Mouse (Mus musculus) brain, adult 2 months (tissue): ENCODE results near the gene Snx21.

Experiments
- DNase-seq: peaks from one replicate; pipeline ENCODE4 v3.0.0; 2011; ENCODE audit warnings: low read depth, low spot score

Snx21 gene

DNA sequence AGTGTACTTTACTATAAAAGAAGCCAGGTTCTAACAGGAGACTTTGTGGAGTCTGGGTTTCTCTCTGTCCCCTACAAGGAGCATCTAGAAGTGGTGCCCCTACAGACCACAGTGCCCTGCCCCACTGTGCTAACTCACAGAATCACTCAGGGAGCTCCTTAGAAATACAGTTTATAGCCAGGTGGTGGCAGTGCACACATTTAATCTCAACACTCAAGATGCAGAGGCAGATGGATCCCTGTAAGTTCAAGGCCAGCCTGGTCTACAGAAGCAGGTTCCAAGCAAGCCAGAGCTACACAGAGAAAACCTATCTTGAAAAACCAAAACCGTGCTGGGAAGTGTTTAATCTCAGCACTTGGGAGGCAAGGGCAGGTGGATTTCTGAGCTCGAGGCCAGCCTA is 8.1 kb downstream of the Snx21 start:
- DNase-seq: peak; percentile 47

DNA sequence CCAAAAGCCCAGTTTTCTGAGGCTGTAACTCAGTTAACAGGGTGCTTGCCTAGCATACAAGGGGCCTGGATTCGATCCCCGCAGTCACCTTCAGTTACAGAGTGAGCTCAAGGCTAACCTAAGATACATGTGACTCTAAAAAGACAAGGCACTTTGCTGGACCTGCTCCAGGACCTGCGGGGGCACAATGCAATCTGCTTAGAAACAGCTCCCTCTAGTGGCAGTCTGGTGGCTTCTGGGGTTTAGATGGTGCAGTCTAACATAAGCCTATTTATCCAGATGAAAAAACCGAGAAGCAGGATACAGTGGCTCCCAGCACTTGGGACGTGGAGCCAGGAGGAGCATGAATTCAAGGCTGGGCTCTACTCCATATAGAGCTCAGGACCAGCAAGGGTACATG is 8.7 kb downstream of the Snx21 start:
- peak; percentile 96 for DNase-seq

DNA sequence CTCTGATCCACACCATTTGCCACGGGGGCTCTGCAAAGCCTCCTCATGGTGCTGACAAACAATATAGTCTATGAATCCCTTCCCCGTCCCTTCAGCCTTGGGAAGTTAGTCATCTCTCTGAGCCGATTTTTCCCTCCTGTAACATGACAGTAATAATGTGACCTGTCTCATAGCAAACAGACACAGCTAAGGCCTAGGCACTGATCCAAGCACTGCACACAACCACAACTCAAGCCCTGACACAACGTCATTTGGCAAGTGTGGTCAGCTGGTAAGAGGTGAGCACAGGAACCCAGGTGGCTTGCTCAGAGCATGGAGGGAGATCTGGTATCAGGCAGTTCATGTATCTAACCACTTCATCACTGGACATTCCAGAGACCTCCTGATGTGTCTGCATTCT is 10.2 kb downstream of the Snx21 start:
- no peak for DNase-seq

DNA sequence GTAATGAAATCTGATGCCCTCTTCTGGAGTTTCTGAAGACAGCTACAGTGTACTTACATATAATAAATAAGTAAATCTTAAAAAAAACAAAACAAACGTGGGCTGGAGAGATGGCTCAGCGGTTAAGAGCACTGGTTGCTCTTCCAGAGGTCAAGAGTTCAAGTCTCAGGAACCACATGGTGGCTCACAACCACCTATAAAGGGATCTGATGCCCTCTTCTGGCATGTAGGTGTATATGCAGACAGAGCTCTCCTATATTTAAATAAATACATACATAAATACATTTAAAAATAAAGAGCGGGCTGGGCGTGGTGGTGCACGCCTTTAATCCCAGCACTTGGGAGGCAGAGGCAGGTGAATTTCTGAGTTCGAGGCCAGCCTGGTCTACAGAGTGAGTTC is 12.9 kb downstream of the Snx21 start:
- peak; percentile 45 for DNase-seq

DNA sequence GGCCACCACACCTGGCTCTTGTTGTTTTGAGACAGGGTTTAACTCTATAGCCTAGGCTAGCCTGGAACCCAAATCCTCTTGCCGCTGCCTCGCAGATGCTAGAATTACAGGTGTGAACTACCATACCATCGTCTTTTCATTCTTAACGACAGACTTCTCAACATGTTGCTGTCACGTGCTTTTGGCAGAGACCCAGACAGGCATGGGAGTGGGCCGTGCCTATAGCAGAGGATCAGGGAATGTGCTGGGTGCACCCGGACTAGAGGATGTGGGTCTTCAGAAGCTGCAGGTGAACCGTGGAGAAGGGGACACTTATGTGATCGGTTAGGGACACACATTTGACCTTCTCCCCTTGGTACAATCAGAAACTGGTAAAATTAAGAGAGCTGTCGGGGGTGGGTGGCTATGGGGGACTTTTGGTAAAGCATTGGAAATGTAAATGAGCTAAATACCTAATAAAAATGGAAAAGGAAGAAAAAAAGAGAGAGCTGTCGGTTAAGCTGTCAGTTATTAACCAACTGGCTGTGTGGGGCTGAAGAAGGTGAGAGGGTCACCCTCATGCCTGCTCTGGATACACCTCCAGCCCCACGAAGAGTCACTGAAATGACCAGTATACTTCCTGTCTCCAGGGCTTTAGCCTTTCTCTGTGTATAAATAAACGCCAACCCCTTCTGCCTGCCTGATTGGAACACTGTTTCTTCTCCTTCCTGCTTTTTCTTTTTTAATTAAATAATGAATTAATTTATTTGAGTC is 14.8 kb downstream of the Snx21 start:
- DNase-seq: no peak

DNA sequence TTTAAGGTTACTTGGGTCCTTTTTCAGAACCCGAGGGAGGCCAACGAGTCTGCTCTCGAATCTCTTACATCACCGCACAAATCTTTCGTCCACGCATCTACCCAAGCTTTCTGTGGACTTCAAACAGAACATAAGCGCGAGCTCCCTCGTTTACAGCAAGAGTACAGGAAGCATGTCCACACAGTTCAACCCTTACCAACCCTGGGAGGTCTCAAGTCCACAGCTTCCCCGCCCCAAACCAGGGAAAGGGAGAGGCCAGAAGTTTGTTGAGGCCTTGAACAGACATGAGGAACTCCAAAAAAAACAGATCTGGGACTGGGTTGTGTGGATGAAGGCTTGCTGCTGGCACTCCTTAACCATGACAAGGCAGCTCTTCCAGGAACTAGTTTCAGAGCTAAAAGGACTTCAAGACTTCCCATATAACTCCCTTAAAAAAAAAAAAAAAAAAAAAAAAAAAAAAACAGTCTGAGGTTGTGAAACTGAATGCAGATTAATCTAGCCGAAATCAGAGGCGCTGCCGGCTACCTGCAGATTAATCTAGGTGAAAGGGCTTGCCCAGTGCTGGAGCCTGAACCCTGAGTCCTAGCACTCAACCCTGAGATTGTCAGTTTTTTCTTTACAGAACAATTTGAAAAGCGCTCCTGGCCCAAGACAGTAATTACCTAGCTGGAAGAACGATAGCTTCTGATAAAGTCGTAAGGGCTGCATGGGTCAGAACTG is 17.7 kb downstream of the Snx21 start:
- DNase-seq: no peak

DNA sequence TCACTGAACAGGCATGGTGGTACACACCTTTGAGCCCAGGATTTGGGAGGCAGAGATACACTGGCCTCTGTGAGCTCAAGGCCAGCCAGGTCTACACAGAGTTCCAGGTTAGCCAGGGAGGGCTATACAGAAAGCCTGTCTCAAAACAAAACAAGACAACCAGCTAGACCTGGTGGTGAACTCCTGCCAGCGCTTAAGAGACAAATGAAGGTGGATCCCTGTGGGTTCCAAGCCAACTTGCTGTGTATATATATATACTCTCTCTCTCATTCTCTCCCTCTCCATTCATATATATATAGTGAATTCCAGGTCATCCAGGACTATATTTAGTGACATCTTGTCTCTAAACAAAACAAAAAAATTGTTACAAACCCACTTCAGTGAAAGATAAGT is 18.3 kb downstream of the Snx21 start:
- DNase-seq: no peak

DNA sequence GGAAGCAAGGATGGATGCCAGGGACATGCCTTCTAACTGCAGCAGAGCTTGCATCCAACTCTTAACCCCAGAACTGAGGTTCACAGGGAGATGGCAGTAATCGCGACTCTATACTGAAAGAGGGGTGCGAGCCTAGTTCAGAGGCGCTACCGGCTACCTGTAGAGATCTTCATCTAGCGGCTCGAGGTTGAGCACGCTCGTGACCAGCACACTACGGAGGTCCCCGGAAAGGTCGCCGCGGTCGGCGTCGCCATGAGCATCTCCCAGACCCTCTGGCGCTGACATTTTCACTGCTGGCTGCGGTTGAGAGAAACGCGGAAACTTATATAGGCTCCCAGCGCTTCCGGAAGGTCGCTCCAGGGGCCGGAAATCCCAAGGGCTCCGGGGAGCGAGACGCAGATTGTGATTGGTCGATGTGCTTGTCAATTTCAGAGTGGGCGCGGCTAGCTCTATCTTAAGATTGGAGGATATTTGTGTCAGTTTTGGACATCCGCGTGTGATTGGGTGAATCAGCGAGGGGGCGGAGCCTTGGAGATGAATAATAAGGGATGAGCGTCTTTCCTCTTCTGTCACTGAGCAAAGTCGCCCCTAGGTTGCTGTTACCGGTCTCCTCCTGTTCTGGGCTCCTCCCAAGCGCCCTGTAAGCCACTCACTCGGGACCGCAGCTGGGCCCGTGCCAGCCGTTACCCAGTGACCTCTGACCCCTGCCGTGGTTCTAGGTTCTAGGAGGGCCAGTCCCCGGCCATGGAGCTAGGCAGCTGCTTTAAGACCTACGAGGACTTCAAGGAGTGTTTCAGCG is 19.1 kb downstream of the Snx21 start, which contains the start of the genes Acot8 and Zswim3:
Gene Acot8 (minus strand): TSS at position 350 of the 799 bp plus-strand sequence.
Gene Zswim3 (plus strand): TSS at position 566 of the 799 bp plus-strand sequence.
- peak; percentile 99 for DNase-seq

DNA sequence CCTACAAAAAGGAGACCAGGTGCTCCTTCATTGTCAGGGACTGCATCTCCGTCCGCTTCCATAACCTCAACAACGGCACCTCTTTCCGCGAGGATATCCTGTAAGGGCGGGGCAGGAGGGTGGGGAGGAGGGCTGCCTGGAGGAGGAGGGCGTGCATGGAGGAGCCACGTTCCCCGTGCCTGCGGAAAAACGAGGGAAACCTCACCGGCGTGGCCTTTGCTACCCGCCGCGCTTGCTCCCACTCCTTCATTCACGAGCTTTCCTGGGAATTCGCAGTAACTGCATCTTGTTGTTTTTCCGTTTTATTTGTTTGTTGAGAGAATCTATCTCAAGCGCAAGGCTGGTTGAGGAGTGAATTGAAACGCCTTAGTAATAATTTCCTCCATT is 19.7 kb downstream of the Snx21 start:
- peak; percentile 67 for DNase-seq

DNA sequence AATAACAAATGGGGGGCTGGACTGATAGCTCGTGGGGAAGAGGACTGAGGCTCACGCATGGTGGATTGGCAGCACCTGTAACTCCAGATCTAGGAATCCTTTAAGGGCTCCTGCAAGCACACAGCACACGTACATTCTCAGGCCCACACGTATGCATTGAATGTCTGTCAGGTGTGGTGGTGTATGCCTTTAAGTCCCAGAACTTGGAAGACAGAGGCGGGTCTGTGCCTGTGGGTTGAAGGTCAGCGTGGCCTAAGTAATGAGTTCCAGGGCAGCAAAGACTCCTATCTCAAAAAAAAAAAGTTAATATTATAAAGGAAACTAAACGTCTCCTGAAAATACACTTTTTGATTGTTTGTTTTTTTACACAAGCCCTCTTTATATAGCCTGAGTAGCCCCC is 21.0 kb downstream of the Snx21 start:
- no peak for DNase-seq

DNA sequence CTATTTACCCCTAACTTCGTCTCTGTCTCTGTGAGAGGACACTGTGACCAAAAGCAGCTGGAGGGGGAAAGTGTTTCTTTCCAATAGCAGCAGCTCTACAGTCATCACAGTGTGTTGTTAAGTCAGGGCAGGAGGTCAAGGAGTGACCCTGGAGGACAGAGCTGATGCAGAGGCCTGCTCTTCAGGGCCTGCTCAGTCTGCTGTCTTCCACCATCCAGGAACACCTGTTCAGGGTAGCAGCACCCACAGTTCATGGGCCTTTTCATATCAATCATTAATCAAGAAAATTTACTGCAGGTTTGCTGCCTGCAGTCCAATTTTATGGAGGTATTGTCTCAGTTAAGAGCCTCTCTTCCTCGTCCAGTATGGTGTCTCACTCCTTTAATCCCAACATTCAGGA is 27.9 kb downstream of the Snx21 start:
- no peak for DNase-seq

DNA sequence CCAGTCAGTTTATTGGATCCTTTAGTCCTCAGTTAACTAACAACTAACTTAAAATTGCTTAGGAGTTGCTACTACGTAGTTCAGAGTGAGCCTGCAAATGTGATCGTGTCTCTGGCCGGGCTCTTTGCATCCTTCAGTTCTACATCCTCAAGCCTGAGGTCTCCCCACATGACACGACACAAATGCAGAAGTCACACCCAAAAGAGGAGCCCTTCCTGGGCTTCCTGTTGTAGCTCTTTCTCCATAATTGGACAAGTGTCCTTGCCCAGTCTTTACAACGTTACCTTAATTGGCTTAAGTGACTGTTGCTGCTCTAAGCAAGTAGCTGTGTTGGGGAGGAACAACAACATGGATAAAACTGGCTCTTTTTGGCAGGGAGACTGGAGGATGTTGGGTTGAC is 29.7 kb downstream of the Snx21 start:
- no peak for DNase-seq

DNA sequence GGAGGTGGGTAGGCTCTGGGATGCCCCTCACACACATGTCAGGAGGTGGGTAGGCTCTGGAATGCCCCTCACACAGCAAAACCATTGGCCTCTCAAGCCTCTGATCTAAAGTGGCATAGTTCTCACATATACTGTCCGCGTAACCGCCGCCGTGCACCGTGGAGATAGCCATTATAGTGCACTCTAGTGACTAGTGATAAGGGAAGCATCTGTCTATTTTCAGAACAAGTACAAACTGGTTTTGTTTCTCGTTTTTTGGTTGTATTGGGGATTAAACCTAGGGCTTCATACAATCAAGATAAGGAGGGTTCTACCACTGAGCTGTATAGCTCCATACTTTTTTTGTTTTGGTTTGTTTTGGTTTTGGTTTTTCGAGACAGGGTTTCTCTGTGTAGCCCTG is 30.2 kb downstream of the Snx21 start:
- no peak for DNase-seq

DNA sequence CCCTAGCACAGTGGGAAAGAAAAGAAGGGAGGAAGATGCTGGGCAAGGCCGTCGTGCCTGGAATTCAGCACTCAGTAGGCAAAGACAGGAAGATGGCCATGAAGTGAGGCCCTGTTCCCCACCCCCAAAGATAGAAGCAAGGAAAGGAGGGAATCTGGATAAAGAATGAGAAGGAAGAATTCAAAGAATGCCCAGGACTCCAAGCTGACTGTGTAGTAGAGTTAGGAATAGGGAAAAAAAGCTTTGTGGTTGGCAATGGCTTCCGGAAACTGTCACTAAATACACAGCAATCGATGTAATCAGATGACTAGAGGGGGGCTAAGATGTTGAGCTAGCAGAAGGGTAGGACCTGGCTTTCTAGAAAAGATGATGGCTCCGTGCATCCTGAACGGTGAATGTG is 31.6 kb downstream of the Snx21 start:
- DNase-seq: no peak

DNA sequence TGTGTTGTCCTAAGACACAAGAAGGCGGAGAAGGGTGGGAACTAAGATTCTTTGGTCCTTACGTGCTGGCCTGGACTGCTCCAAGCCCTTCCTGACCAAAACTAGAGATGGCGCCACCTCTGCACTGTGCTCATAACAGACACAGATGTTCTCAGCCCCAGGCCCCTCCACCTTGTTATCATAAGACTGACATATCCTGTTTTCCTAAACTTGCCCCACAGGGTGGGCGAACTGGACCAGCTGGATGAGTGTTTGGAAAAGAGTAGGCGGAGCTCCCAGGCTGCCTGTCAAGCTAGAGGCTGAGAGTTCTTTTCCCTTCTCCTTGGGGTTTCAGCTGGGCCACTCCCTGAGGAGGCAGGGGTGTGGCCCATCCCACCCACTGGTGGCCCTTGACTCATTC is 32.1 kb downstream of the Snx21 start:
- no peak for DNase-seq

DNA sequence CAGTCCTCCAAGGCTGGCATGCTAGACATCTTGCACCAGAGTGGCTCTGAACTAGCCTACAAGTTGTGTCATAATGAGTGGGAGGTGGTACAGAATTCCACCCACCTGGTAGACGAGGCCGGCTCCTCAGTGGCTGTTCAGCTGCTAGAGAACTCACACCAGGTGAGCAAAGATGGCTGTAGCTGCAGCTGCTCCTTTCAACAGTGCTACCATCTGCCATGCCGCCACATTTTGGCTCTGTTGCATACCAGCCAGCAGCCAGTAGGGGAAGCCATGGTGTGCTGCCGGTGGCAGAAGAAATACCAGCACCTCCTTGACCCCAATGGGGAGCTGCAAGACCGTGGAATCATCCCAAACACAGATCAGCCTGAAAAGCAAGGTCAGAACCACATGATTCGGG is 35.4 kb downstream of the Snx21 start:
- DNase-seq: peak; percentile 71

DNA sequence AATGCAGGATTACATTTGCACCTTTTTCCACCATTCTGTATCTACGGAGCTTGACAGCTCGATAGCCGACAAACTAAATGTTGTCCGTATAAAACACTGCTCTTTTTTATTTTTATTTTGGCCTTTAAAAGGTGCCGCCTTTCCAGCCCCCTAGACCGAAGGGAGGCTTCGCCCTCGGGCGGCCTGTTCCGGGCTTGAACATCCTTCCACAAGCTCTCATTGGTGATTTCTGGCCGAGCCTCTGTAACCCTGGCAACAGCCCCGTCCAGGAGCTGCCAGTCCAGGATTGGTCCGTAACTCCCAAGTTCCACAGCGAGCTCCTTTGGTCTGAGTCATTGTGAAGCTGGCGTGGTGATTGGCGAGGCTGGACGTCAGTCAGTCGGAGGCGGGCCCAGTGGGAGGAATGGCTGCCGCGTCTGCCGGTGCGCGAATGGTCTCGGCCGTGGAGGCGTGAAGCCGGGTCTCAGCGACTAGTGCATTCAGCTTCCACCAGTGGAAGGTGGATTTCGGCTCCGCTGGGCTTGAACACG is 37.1 kb downstream of the Snx21 start, which contains the start of gene Zswim1:
Gene Zswim1 (plus strand): TSS at position 51 of the 530 bp plus-strand sequence.
- DNase-seq: peak; percentile 100

DNA sequence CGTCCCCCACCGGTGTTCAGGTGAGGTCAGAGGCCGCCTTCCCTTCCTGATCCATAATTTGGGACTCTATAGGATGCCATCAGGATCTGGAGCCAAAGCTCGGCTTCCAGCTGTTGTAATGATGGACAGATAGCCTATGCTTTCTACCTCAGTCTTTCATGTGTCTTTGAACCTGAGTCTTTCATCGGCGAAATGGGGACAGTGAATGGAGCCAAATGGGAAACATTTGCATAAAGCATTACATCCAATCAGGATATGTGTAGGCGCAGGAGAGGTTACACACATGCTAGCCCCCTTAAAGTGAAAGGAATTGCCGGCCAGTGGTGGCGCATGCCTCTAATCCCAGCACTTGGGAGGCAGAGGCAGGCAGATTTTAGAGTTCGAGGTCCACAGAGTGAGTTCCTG is 37.6 kb downstream of the Snx21 start:
- peak; percentile 83 for DNase-seq

DNA sequence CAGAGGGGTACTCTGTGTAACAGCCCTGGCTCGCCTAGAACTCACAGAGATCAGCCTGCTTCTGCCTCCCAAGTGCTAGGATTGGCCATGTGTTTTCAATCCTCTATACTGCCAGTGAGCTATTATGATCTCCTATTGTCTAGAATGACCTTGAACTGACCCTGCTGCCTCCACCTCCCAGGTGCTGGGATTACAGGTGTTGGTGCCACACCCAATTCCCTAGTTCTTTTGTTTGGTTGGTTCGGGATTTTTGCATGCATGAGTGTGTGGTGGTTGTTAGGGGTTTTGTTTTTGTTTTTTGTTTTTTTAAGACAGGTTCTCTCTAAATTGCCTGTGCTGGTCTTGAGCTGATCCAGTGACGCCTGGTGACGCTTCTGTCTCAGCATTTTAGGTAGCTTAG is 38.3 kb downstream of the Snx21 start:
- no peak for DNase-seq

DNA sequence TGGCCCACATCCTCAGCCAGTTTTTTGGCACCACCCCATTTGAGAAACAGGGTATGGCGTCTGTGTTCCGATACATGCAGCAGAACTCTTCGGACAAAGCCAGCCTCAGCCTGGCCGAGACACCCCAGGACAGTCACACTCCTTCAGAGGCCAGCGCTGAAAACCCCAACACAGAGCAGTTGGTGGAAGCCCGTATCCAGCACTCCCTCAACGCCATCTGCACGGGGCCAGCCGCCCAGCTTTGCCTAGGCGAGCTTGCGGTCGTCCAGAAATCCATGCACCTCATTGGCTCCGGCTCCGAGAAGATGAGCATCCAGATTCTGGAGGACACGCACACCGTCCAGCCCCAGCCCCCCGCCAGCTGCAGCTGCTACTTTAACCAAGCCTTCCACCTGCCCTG is 39.9 kb downstream of the Snx21 start:
- no peak for DNase-seq

DNA sequence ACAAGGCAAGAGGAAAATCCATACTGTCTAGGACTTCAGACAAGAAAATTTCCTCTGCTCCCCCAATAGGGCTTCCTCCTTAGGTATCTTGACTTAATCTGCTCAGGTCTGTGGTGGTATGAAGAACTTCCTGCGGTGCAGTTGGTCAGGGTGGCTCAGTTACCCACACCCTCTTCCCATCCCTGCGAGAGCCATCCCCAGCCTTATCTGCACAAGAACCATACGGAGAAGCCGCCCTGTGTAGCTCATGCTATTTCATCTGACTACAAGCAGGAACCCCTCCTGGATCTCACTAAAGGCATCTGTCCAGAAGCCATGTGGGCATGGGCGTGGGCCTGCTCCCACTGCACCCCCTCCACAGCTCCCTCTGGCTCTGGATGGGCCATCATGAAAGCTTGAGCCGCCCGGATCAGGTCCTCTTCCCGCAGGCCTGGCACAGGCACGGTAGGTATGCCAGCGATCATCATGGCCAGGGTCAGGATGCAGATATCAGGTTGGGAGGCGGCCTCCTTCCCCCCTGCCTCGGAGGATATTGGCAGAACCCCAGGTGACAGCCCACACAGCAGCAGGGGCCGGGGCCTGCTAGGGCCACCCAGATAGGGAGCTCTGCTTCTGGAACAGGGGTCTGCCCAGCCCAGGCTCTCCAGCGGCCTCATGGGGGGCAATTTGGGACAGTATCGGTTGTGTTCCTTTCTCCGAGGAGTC is 41.7 kb downstream of the Snx21 start:
- no peak for DNase-seq
